Mouse (Mus musculus) stomach, postnatal 0 days (tissue): ENCODE measurements around the gene Wipf1. TPM values are rescaled to one million over a fixed set of nuclear protein-coding genes. Genes with fewer than 3 reads are reported as not detected.

ENCODE experiments used
- ATAC-seq: fragments of 200-750 bp; cut with Nextera tagmentation; 2 replicates; pipeline ENCODE4 v1.8.0; 2017; ENCODE audit not compliant: low FRiP score, low TSS enrichment
- DNase-seq: peaks from one replicate; pipeline ENCODE4 v3.0.0-alpha.2; 2016; ENCODE audit warnings: low spot score
- H3K27ac ChIP-seq: fragments of 300-500 bp; sonication (generic); replicated peaks from 2 replicates; pipeline ENCODE4 v1.5.1; 2014; ENCODE audit warnings: mild to moderate bottlenecking, control low read depth
- H3K27me3 ChIP-seq: fragments of 300-500 bp; sonication (generic); 2 replicates; pipeline ENCODE4 v1.6.1; 2014; ENCODE audit warnings: low read length; ENCODE audit not compliant: control insufficient read depth, insufficient read depth
- H3K36me3 ChIP-seq: fragments of 300-500 bp; sonication (generic); 2 replicates; pipeline ENCODE4 v1.6.1; 2014; ENCODE audit warnings: low read length, mixed read lengths; ENCODE audit not compliant: control insufficient read depth, insufficient read depth
- H3K4me1 ChIP-seq: fragments of 300-500 bp; sonication (generic); replicated peaks from 2 replicates; pipeline ENCODE4 v1.6.1; 2014; ENCODE audit warnings: antibody characterized with exemption; ENCODE audit not compliant: control insufficient read depth, insufficient read depth
- H3K4me2 ChIP-seq: fragments of 300-500 bp; sonication (generic); replicated peaks from 2 replicates; pipeline ENCODE4 v1.6.1; 2014; ENCODE audit warnings: low read depth, mild to moderate bottlenecking, control low read depth, moderate library complexity
- H3K4me3 ChIP-seq: fragments of 300-500 bp; sonication (generic); 2 replicates; pipeline ENCODE4 v1.5.1; 2014; ENCODE audit warnings: low read depth, low read length, control low read depth
- H3K9ac ChIP-seq: fragments of 300-500 bp; sonication (generic); 2 replicates; pipeline ENCODE4 v1.6.1; 2014; ENCODE audit warnings: mild to moderate bottlenecking, low read length, control low read depth, mixed read lengths
- H3K9me3 ChIP-seq: fragments of 300-500 bp; sonication (generic); 2 replicates; pipeline ENCODE4 v1.6.1; 2016; ENCODE audit warnings: low read length; ENCODE audit not compliant: control insufficient read depth
- CTCF ChIP-seq: IDR thresholded peaks from 2 replicates; pipeline ENCODE4 v1.5.1; 2016; ENCODE audit warnings: antibody characterized with exemption, low read depth, mild to moderate bottlenecking, moderate library complexity
- EP300 ChIP-seq: optimal IDR thresholded peaks from 2 replicates; pipeline ENCODE3; 2016; ENCODE audit warnings: antibody characterized with exemption
- WGBS: fragments of 180-500 bp; shearing (Covaris S2); extraction: QIAGEN DNeasy Blood & Tissue Kit; methylation state at CpG from one replicate; pipeline ENCODE4 v1.1.7; 2014; 5-methylcytosine and 5-hydroxymethylcytosine counted together
- polyA plus RNA-seq: library from polyadenylated mRNA; unstranded; fragments of >200 nt; fragmentation: Nextera tagmentation; extraction: Ambion mirVana; gene quantifications from 2 replicates; pipeline ENCODE4 v1.2.1, GENCODE M21; 2015

The Wipf1 gene
- polyA plus RNA-seq: 3.1 and 3.3 TPM in 2 replicates

- Histone ChIP-seq H3K4me1 (no peaks in the 10 kb centered on the region; the same call in 1 of the 2 replicates), H3K27ac (peak within 1 kb of the TSS; percentile 86), H3K4me2 (peak within 1 kb of the TSS; percentile 82), H3K9me3 (no peaks in the 10 kb centered on the region), H3K36me3 (no peaks in the 10 kb centered on the region), H3K4me3 (peak within 1 kb of the TSS; percentile 79), H3K9ac (peak within 1 kb of the TSS; percentile 86), H3K27me3 (no peaks in the 10 kb centered on the region)
- ATAC-seq: peak; percentile 66
- 4% methylated on average over 55 of the region's 66 CpGs for WGBS
- peak; percentile 66 for DNase-seq
- TF ChIP-seq CTCF (no peak), EP300 (no peak)
These were observed at the start of gene Wipf1 for GRCm38 (mm10) chr2:73529356-73530330. Gene Wipf1 (minus strand): TSS chr2:73529734.

- Histone ChIP-seq H3K4me2 (no peak overlapping the region), H3K9ac (no peak overlapping the region), H3K4me1 (no peaks in the 10 kb centered on the region), H3K9me3 (no peaks in the 10 kb centered on the region), H3K4me3 (no peak overlapping the region), H3K36me3 (no peaks in the 10 kb centered on the region), H3K27me3 (no peaks in the 10 kb centered on the region), H3K27ac (no peak overlapping the region)
- 41% methylated on average over 5 of the region's 5 CpGs for WGBS
- no peak for ATAC-seq
- TF ChIP-seq CTCF (no peak), EP300 (no peak)
- DNase-seq: no peak
These were observed 49.6 kb upstream of the Wipf1 start for GRCm38 (mm10) chr2:73579168-73579567.

- no peak for ATAC-seq
- Histone ChIP-seq H3K27me3 (no peaks in the 10 kb centered on the region), H3K27ac (no peak overlapping the region), H3K4me3 (no peak overlapping the region), H3K4me1 (no peaks in the 10 kb centered on the region), H3K9me3 (no peaks in the 10 kb centered on the region), H3K4me2 (no peak overlapping the region), H3K9ac (no peak overlapping the region), H3K36me3 (no peaks in the 10 kb centered on the region)
- WGBS: 82% methylated on average over 6 of the region's 6 CpGs
- DNase-seq: no peak
- no peak for TF ChIP-seq CTCF
- no peak for TF ChIP-seq EP300
These were observed 44.9 kb upstream of the Wipf1 start for GRCm38 (mm10) chr2:73574418-73574817.

GRCm38 (mm10) chr2:73573556-73573955 is 44.0 kb upstream of the Wipf1 start:
- H3K36me3 ChIP-seq: no peaks in the 10 kb centered on the region
- WGBS: 87% methylated on average over 4 of the region's 4 CpGs
- H3K4me1 ChIP-seq: no peaks in the 10 kb centered on the region
- H3K4me2 ChIP-seq: no peak overlapping the region
- H3K9me3 ChIP-seq: no peaks in the 10 kb centered on the region
- DNase-seq (no peak), ATAC-seq (no peak)
- H3K4me3 ChIP-seq: no peak overlapping the region
- TF ChIP-seq EP300 (no peak), CTCF (no peak)
- no peaks in the 10 kb centered on the region for H3K27me3 ChIP-seq
- H3K27ac ChIP-seq: no peak overlapping the region
- H3K9ac ChIP-seq: no peak overlapping the region

- no peaks in the 10 kb centered on the region for H3K36me3 ChIP-seq
- H3K4me1 ChIP-seq: no peaks in the 10 kb centered on the region
- H3K4me3 ChIP-seq: no peak overlapping the region
- TF ChIP-seq EP300: no peak
- peak; percentile 93 for TF ChIP-seq CTCF
- no peak overlapping the region for H3K27ac ChIP-seq
- H3K4me2 ChIP-seq: no peak overlapping the region
- 35% methylated on average over 23 of the region's 23 CpGs for WGBS
- H3K9me3 ChIP-seq: no peaks in the 10 kb centered on the region
- no peaks in the 10 kb centered on the region for H3K27me3 ChIP-seq
- H3K9ac ChIP-seq: no peak overlapping the region
- DNase-seq (peak; percentile 73), ATAC-seq (peak; percentile 84)
These were observed 43.2 kb upstream of the Wipf1 start for GRCm38 (mm10) chr2:73572539-73573372.
